Mouse (Mus musculus) cortical plate, adult 2 months (tissue): ENCODE measurements around the gene Pdzrn3. TPM values are rescaled to one million over a fixed set of nuclear protein-coding genes. Genes with fewer than 3 reads are reported as not detected.

ENCODE experiments used
- H3K27ac ChIP-seq: fragments of 200-500 bp; 2 replicates; pipeline ENCODE4 v1.5.1; 2012; ENCODE audit warnings: low read length, control low read depth, inconsistent platforms; ENCODE audit not compliant: insufficient read depth
- H3K4me1 ChIP-seq: fragments of 200-500 bp; 2 replicates; pipeline ENCODE4 v1.6.1; 2011; ENCODE audit warnings: low read length; ENCODE audit not compliant: control insufficient read depth, insufficient read depth
- H3K4me3 ChIP-seq: fragments of 200-500 bp; 2 replicates; pipeline ENCODE4 v1.5.1; 2011; ENCODE audit warnings: mild to moderate bottlenecking, low read length, control low read depth; ENCODE audit not compliant: insufficient read depth
- CTCF ChIP-seq: fragments of 200-500 bp; IDR thresholded peaks from 2 replicates; pipeline ENCODE4 v1.5.1; 2011; ENCODE audit warnings: mild to moderate bottlenecking, control low read depth, low read length; ENCODE audit not compliant: insufficient read depth; ENCODE audit errors: extremely low read depth
- POLR2A ChIP-seq: fragments of 200-500 bp; IDR thresholded peaks from 2 replicates; pipeline ENCODE4 v1.6.1; 2011; ENCODE audit warnings: mild to moderate bottlenecking, low read length, control low read depth; ENCODE audit not compliant: insufficient read depth; ENCODE audit errors: extremely low read depth
- polyA plus RNA-seq: library from polyadenylated mRNA; depleted of rRNA; stranded (reverse); fragments of >200 nt; gene quantifications from 2 replicates; pipeline ENCODE4 v1.2.3, GENCODE M21; 2012

Gene Pdzrn3
- polyA plus RNA-seq, 1 experiment = 32.3 TPM

- TF ChIP-seq POLR2A (no peak), CTCF (no peak)
- Histone ChIP-seq H3K4me1 (peaks cover 3% of the 10 kb centered on the region; the same call in 1 of the 2 replicates), H3K27ac (no peak overlapping the region), H3K4me3 (no peak overlapping the region)
Observed at GRCm38 (mm10) chr6:101254652-101255051, 123.0 kb downstream of the Pdzrn3 start.

GRCm38 (mm10) chr6:101251916-101252603, 125.6 kb downstream of the Pdzrn3 start:
- peaks cover 2% of the 10 kb centered on the region; the same call in 1 of the 2 replicates for H3K4me1 ChIP-seq
- no peak overlapping the region for H3K27ac ChIP-seq
- no peak overlapping the region for H3K4me3 ChIP-seq
- TF ChIP-seq POLR2A (no peak), CTCF (no peak)

DNA sequence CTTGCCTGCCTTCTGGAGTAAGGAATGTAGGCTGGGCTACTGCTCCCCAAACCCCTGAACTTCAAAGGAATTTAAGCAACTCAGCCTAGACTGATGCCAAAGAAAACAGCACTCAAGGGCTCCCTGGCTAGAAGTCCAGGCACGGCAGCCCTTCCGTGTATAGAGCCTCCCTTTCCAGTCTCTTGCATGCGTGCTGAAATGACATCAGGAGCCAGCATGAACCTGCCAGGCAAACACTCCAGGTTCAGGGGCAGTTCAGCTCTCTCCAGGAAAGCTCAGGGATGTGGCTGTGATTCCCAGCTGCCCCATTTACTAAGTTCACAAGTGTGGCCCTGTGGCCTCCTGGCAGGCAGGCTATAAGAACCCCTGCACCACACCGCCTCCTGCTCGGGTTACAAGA, 126.5 kb downstream of the Pdzrn3 start:
- Histone ChIP-seq H3K4me1 (peaks cover 2% of the 10 kb centered on the region; the same call in 1 of the 2 replicates), H3K27ac (no peak overlapping the region), H3K4me3 (no peak overlapping the region)
- TF ChIP-seq CTCF = no peak
- no peak for TF ChIP-seq POLR2A

DNA sequence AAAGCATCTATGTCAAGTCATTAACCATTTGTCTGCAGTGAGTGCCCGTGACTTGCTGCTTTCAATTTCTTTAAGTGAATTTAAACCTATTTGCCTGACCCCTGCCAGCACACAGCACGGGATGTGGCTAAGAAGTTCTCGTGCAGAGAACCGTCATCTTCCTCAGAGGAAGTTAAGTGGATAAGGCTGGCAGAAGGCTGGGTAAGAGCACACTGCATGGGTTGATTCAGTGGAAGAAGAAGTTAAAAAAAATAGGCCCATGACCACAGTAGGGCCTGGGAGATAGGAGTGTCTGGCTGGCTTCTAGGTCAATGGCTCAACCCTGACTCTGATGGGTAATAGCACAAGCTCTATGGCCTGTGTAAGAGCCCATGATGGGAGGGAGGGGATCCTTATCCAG, 131.6 kb downstream of the Pdzrn3 start:
- TF ChIP-seq CTCF = no peak

DNA sequence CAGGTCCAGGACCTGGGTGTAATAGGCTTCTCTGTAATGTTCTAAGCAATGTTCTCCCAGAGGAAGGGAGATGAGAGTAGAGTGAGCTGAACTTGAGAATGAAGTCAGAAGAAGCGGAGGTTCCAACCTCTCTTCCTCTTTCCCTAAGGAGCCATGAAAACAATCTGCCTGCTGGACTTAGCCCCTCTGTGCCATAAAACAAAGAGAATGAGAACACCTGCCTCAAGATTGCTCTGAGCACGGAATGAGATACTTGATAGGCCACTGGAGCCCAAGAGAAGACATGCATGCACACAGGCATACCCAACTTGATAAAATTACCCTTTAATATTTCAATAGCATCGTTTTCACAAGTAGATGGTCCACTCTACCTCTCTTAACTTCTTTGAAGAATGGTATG, 133.3 kb downstream of the Pdzrn3 start:
- no peak overlapping the region for H3K27ac ChIP-seq
- peaks cover 1% of the 10 kb centered on the region; the same call in 1 of the 2 replicates for H3K4me1 ChIP-seq
- H3K4me3 ChIP-seq = no peak overlapping the region
- no peak for TF ChIP-seq CTCF

More for the DNA sequence above, 131.6 kb downstream of the Pdzrn3 start:
- Histone ChIP-seq H3K4me3 (no peak overlapping the region), H3K27ac (no peak overlapping the region), H3K4me1 (peaks cover under 1% of the 10 kb centered on the region; the same call in 1 of the 2 replicates)

DNA sequence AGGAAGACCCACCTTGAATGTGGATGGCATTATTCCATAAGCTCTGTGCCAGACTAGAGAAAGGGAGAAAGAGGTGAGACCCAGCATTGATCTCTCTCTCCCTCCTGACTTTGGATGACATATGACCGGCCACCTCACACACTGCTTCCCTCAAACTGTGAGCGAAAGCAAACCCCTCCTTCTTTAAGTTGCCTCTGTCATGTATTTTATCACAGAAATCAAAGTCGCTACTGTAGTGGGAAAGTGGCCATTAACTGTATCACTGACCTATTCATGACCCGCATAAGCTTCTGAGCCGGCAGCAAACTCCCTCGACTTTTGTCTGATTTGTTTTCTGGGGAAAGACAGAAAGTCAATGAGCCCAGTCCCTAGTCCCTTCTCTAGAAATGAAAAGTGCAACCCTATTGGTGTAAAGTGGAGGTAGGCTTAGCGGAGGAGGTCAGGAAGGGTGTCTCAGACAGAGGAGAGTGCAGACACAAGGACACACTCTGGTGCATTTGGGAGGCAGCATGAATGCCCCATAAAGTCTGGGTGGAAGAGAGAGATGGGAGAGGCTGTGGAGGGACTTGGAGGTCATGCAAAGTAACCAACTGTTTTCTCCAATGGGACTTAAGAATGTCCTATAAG, 134.4 kb downstream of the Pdzrn3 start:
- no peak for TF ChIP-seq POLR2A
- no peak for TF ChIP-seq CTCF
- H3K27ac ChIP-seq = no peak overlapping the region
- H3K4me3 ChIP-seq = no peak overlapping the region
- H3K4me1 ChIP-seq = peaks cover 1% of the 10 kb centered on the region; the same call in 1 of the 2 replicates

- TF ChIP-seq CTCF (no peak), POLR2A (no peak)
- H3K4me3 ChIP-seq = no peak overlapping the region
- peaks cover 1% of the 10 kb centered on the region; the same call in 1 of the 2 replicates for H3K4me1 ChIP-seq
- H3K27ac ChIP-seq = no peak overlapping the region
Observed at GRCm38 (mm10) chr6:101236641-101237246, 141.0 kb downstream of the Pdzrn3 start.

DNA sequence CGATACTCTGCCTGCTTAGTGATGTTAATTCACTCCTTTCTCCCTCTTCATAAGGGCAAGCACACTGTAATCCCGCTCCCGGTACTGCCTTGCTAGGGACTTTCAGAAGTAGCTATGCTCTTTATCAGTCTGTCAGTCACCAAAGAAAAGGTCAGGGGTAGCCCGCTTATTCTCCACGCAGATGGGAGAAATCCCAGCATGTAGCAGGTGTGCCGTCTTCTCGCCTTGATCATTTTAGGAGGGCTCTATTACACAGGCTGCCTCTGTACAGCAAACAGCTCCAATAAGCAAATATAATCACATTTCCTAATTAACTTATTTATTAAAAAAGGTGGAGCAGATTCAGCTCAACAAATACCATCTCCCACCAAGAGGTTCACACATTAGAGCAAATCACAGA, 141.5 kb downstream of the Pdzrn3 start:
- no peak overlapping the region for H3K4me3 ChIP-seq
- no peak overlapping the region for H3K27ac ChIP-seq
- H3K4me1 ChIP-seq = peaks cover 1% of the 10 kb centered on the region; the same call in 1 of the 2 replicates
- TF ChIP-seq CTCF = no peak
- no peak for TF ChIP-seq POLR2A

GRCm38 (mm10) chr6:101234349-101234748, 143.3 kb downstream of the Pdzrn3 start:
- TF ChIP-seq CTCF (no peak), POLR2A (no peak)
- H3K27ac ChIP-seq = no peak overlapping the region
- no peaks in the 10 kb centered on the region for H3K4me1 ChIP-seq
- H3K4me3 ChIP-seq = no peak overlapping the region

- TF ChIP-seq CTCF (no peak), POLR2A (no peak)
- H3K4me1 ChIP-seq = no peaks in the 10 kb centered on the region
- no peak overlapping the region for H3K27ac ChIP-seq
- no peak overlapping the region for H3K4me3 ChIP-seq
Observed at GRCm38 (mm10) chr6:101233680-101234079, 144.0 kb downstream of the Pdzrn3 start.
